Comparison of ENCODE assay signal across 9 mouse cellular contexts in the genomic region with DNA sequence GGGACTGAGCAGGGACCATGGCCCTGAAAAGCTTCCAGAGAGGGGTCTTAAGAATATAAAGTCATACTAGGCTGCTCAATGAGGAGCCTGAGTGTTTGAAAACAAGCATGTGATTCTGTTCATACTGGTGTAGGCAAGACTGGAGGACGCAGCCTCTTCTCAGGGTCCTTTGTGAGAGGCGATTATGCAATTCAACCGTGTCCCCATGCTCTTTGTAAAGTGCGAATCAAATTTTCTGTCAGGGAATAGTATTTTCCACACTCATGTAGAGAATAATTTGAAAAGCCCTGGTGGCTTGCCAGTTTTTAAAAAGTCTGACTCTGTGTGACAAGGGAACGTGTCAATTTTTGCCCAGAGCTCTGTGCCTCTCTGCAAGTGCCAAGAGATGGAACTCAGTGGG.
A peak's percentile ranks its signal among the peaks of the same experiment; 100 is the strongest.
DNase-seq lines count a peak whose midpoint lies in the region; ATAC-seq and TF ChIP-seq lines count a peak whose summit lies in the region.
"Had no signal": no experiment of that assay in that cellular context is flagged by ENCODE, and none has a peak within 500 bp of the region (broad histone marks: within the 10 kb centered on the region; RNA-seq: fewer than 3 reads in every experiment).

No protein-coding gene starts in this region.

- H3K36me3 ChIP-seq in lung, embryonic 15.5 days, result no peaks in the 10 kb centered on the region
- H3K36me3 ChIP-seq in hindbrain, postnatal 0 days (ENCODE audit: insufficient read depth, low read length), result no peaks in the 10 kb centered on the region
- no peaks in the 10 kb centered on the region for H3K36me3 ChIP-seq in stomach, embryonic 15.5 days

- TF ChIP-seq CTCF in lung, adult 2 months (IDR thresholded peaks at IDR 0.05; ENCODE audit: insufficient read depth, low read length), result no peak
- no peak for TF ChIP-seq CTCF in embryonic fibroblast, embryonic 13.5 days (IDR thresholded peaks at IDR 0.05; ENCODE audit: borderline replicate concordance, insufficient read depth, low read length)
- TF ChIP-seq CTCF in hindbrain, postnatal 0 days (IDR thresholded peaks at IDR 0.05; ENCODE audit: low read depth), result no peak
- TF ChIP-seq CTCF in cerebellum, adult 2 months (IDR thresholded peaks at IDR 0.05; ENCODE audit: borderline replicate concordance, insufficient read depth, low read depth, low read length), result no peak

- no peak overlapping the region for H3K4me2 ChIP-seq in lung, embryonic 15.5 days
- H3K4me2 ChIP-seq in hindbrain, postnatal 0 days (ENCODE audit: low read depth, low read length), result no peak overlapping the region
- no peak overlapping the region for H3K4me2 ChIP-seq in stomach, embryonic 15.5 days

- H3K9ac ChIP-seq in lung, embryonic 15.5 days, result no peak overlapping the region
- H3K9ac ChIP-seq in hindbrain, postnatal 0 days (replicated peaks; ENCODE audit: low read length), result no peak overlapping the region
- H3K9ac ChIP-seq in stomach, embryonic 15.5 days, result no peak overlapping the region

- peak; percentile 27; the same call in 1 of the 2 replicates for ATAC-seq in lung, embryonic 15.5 days (ENCODE audit: borderline replicate concordance, extremely low read depth, low FRiP score, low TSS enrichment)
- ATAC-seq in hindbrain, postnatal 0 days, result peak; percentile 90
- no peak for ATAC-seq in stomach, embryonic 15.5 days (ENCODE audit: insufficient read depth, low FRiP score, low read depth)
- no peak for ATAC-seq in cerebellum, adult (ENCODE audit: insufficient number of reproducible peaks, low FRiP score, low TSS enrichment)

- DNase-seq in lung, adult 2 months, result no peak
- peak; percentile 58 for DNase-seq in hindbrain, postnatal 0 days (ENCODE audit: low spot score)
- no peak for DNase-seq in cerebellum, adult 2 months
- DNase-seq: right cerebral cortex, adult 18-20 months had no signal

- H3K9me3 ChIP-seq in lung, embryonic 15.5 days, result no peaks in the 10 kb centered on the region
- H3K9me3 ChIP-seq in hindbrain, postnatal 0 days (ENCODE audit: low read length), result no peaks in the 10 kb centered on the region
- no peaks in the 10 kb centered on the region for H3K9me3 ChIP-seq in stomach, embryonic 15.5 days

- H3K4me3 ChIP-seq in lung, embryonic 15.5 days, result no peak overlapping the region
- H3K4me3 ChIP-seq in lung, adult 2 months (replicated peaks; ENCODE audit: extremely low read depth, low read depth, low read length), result no peak overlapping the region
- no peak overlapping the region for H3K4me3 ChIP-seq in embryonic fibroblast, embryonic 13.5 days (ENCODE audit: insufficient read depth, low read length)
- no peak overlapping the region for H3K4me3 ChIP-seq in hindbrain, postnatal 0 days (ENCODE audit: low read length)
- no peak overlapping the region for H3K4me3 ChIP-seq in stomach, embryonic 15.5 days (replicated peaks)
- H3K4me3 ChIP-seq in cerebellum, adult 2 months (replicated peaks; ENCODE audit: insufficient read depth, low read depth, low read length), result no peak overlapping the region

- TF ChIP-seq POLR2A in lung, adult 2 months (IDR thresholded peaks at IDR 0.05; ENCODE audit: borderline replicate concordance, extremely low read depth, low read depth, low read length), result no peak
- no peak for TF ChIP-seq POLR2A in embryonic fibroblast, embryonic 13.5 days (IDR thresholded peaks at IDR 0.05; ENCODE audit: low read depth, low read length)
- TF ChIP-seq POLR2A in cerebellum, adult 2 months (IDR thresholded peaks at IDR 0.05; ENCODE audit: borderline replicate concordance, insufficient read depth, low read length), result no peak

- H3K4me1 ChIP-seq in lung, embryonic 15.5 days, result peaks cover 10% of the 10 kb centered on the region
- no peaks in the 10 kb centered on the region for H3K4me1 ChIP-seq in lung, adult 2 months (ENCODE audit: control insufficient read depth, insufficient read depth, low read length)
- peaks cover 2% of the 10 kb centered on the region; the same call in 1 of the 2 replicates for H3K4me1 ChIP-seq in embryonic fibroblast, embryonic 13.5 days (ENCODE audit: control insufficient read depth, insufficient read depth, low read length)
- H3K4me1 ChIP-seq in hindbrain, postnatal 0 days (ENCODE audit: insufficient read depth, low read length), result 0 out of 2 replicates have a peak, but pooled peaks cover 5% of the 10 kb centered on the region
- H3K4me1 ChIP-seq in stomach, embryonic 15.5 days, result peaks cover 4% of the 10 kb centered on the region; the same call in 1 of the 2 replicates
- H3K4me1 ChIP-seq in cerebellum, adult 2 months (ENCODE audit: control insufficient read depth, insufficient read depth, low read length), result no peaks in the 10 kb centered on the region

- H3K27ac ChIP-seq in lung, embryonic 15.5 days, result no peak overlapping the region
- H3K27ac ChIP-seq in embryonic fibroblast, embryonic 13.5 days (ENCODE audit: insufficient read depth, low read length), result peak overlapping the region; percentile 27; the same call in 1 of the 2 replicates
- peak overlapping the region; percentile 64 for H3K27ac ChIP-seq in hindbrain, postnatal 0 days
- H3K27ac ChIP-seq in stomach, embryonic 15.5 days, result 0 out of 2 replicates have a peak overlapping the region, but pooled peaks have one; percentile 42
- H3K27ac ChIP-seq in cerebellum, adult 2 months (ENCODE audit: insufficient read depth, low read length), result no peak overlapping the region
- H3K27ac ChIP-seq: macrophage had no signal

- WGBS in lung, embryonic 15.5 days, result 48% methylated on average over 5 of the region's 5 CpGs
- 65% methylated on average over 5 of the region's 5 CpGs for WGBS in lung, adult 2 months
- 26% methylated on average over 5 of the region's 5 CpGs for WGBS in hindbrain, postnatal 0 days
- 80% methylated on average over 5 of the region's 5 CpGs for WGBS in stomach, embryonic 15.5 days
- WGBS in cerebellum, adult 2 months, result 38% methylated on average over 5 of the region's 5 CpGs

- no peaks in the 10 kb centered on the region for H3K27me3 ChIP-seq in lung, embryonic 15.5 days
- no peaks in the 10 kb centered on the region for H3K27me3 ChIP-seq in hindbrain, postnatal 0 days (ENCODE audit: insufficient read depth, low read length)
- H3K27me3 ChIP-seq in stomach, embryonic 15.5 days (replicated peaks), result no peaks in the 10 kb centered on the region
- no peaks in the 10 kb centered on the region for H3K27me3 ChIP-seq in cerebellum, adult 2 months (ENCODE audit: control insufficient read depth, insufficient read depth, low read length)

Comparison
In these comparisons a context has a peak if more than half of its experiments do, and no peak if none do; other contexts are left out.
1. ATAC-seq: peak in lung, embryonic 15.5 days (single experiment) and hindbrain, postnatal 0 days (single experiment); none in stomach, embryonic 15.5 days (single experiment) and cerebellum, adult (single experiment).
2. H3K27ac ChIP-seq: peak in embryonic fibroblast, embryonic 13.5 days (single experiment), hindbrain, postnatal 0 days (single experiment) and stomach, embryonic 15.5 days (single experiment); none in lung, embryonic 15.5 days (single experiment) and cerebellum, adult 2 months (single experiment).